ENCODE assay signal across 8 mouse cellular contexts in genomic region chr13:42048991-42049773, GRCm38 (mm10). TPM values are rescaled to one million over a fixed set of nuclear protein-coding genes. Genes with fewer than 3 reads are reported as not detected.
DNase-seq lines count a peak whose midpoint lies in the region; ATAC-seq and TF ChIP-seq lines count a peak whose summit lies in the region.

No protein-coding gene starts in this region.

- TF ChIP-seq CTCF in left cerebral cortex, adult 2 months (IDR thresholded peaks at IDR 0.05) = no peak

- ATAC-seq in hindbrain, embryonic 13.5 days (ENCODE audit: low FRiP score) = no peak

- H3K9me3 ChIP-seq in hindbrain, embryonic 13.5 days = no peaks in the 10 kb centered on the region
- H3K9me3 ChIP-seq in megakaryocyte, embryonic 14.5 days = no peaks in the 10 kb centered on the region

- H3K27me3 ChIP-seq in hindbrain, embryonic 13.5 days = no peaks in the 10 kb centered on the region
- no peaks in the 10 kb centered on the region for H3K27me3 ChIP-seq in megakaryocyte, embryonic 14.5 days (replicated peaks)

- H3K4me3 ChIP-seq in hindbrain, embryonic 13.5 days = peak overlapping the region; percentile 60
- H3K4me3 ChIP-seq in left cerebral cortex, adult 2 months = peak overlapping the region; percentile 54
- peak overlapping the region; percentile 96 for H3K4me3 ChIP-seq in megakaryocyte, embryonic 14.5 days (replicated peaks)

- peak overlapping the region; percentile 75 for H3K27ac ChIP-seq in hindbrain, embryonic 13.5 days
- peak overlapping the region; percentile 89 for H3K27ac ChIP-seq in left cerebral cortex, adult 2 months

- H3K4me1 ChIP-seq in hindbrain, embryonic 13.5 days (replicated peaks) = peaks cover 23% of the 10 kb centered on the region
- peaks cover 13% of the 10 kb centered on the region for H3K4me1 ChIP-seq in megakaryocyte, embryonic 14.5 days

- H3K36me3 ChIP-seq in hindbrain, embryonic 13.5 days = no peaks in the 10 kb centered on the region
- peaks cover 1% of the 10 kb centered on the region for H3K36me3 ChIP-seq in megakaryocyte, embryonic 14.5 days (replicated peaks; ENCODE audit: low read length)

- peak; percentile 67 for DNase-seq in MN1 (ENCODE audit: low spot score)
- DNase-seq in cerebellum, adult 9-11 months = peak; percentile 67
- DNase-seq in frontal cortex, postnatal 14 days (ENCODE audit: low spot score in 2 of 2) = peak; percentile 34 to 46
- DNase-seq in left cerebral cortex, adult 2 months (ENCODE audit: extremely low spot score in 1 of 2, low spot score in 2 of 2) = peak; percentile 54 to 67
- DNase-seq in right cerebral cortex, postnatal 10 days (ENCODE audit: low spot score in 2 of 2) = peak; percentile 77 to 81
- DNase-seq in urinary bladder, postnatal 14 days (ENCODE audit: low spot score) = peak; percentile 77

- WGBS in hindbrain, embryonic 13.5 days = under 1% methylated on average over 47 of the region's 48 CpGs

- peak overlapping the region; percentile 80 for H3K9ac ChIP-seq in hindbrain, embryonic 13.5 days

- intact Hi-C loops in left cerebral cortex, adult 2 months (cut with DNase I) = no loop called here

- peak overlapping the region; percentile 89 for H3K4me2 ChIP-seq in hindbrain, embryonic 13.5 days

RNA-seq across cellular contexts. Expression of gene Hivep1, which starts 2.6 kb away (rescaled TPM):
- polyA plus RNA-seq in hindbrain, embryonic 13.5 days (2015; fragmentation: Nextera tagmentation; extraction: Ambion mirVana) = 19.2 and 21.1 TPM in 2 replicates
- 10 to 100 TPM; 69.7 to 71.7 TPM for total RNA-seq in left cerebral cortex, adult 2 months (2021)
- 38.2 and 122 TPM in 2 replicates for polyA plus RNA-seq in megakaryocyte, embryonic 14.5 days (2012; ENCODE audit: insufficient read depth, low replicate concordance)
